Mouse (Mus musculus) left cerebral cortex, adult 8-10 months (tissue): ENCODE data around the gene Fchsd2. TPM values are rescaled to one million over a fixed set of nuclear protein-coding genes. Genes with fewer than 3 reads are reported as not detected.

Experiments used
- DNase-seq, 2 experiments: peaks; one replicate each; pipeline ENCODE4 v3.0.0; 2022; ENCODE audit warnings: low spot score in 2 of 2
- total RNA-seq, 4 experiments: library from RNA; stranded (reverse); gene quantifications; 2 replicates each; pipeline ENCODE4 v1.2.4; 2022

The Fchsd2 gene
- total RNA-seq, 4 experiments from 2014 or later: 44.1 to 47.7 (median 46.5) TPM

DNA sequence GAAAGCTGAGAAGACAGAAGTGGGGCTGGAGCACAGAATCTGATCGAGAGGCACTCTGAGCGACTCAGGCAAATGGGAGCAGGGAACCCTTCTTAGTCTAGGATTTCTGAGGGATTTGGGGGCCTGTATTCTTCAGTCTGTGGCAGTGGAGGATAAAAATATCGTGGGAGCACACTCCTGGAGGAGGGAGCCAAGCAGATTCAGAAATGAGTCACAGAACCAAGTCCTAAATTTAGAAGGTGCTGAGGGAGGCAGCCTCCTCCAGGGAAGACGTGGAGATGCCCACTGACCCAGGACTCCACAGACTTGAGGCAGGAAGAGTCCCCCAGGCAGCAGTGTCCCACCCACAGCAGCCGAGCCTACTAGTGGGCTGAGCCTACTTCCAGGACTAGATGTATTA is 221.7 kb downstream of the Fchsd2 start:
- peak in 1 of 2 experiments; percentile 86 for DNase-seq

DNA sequence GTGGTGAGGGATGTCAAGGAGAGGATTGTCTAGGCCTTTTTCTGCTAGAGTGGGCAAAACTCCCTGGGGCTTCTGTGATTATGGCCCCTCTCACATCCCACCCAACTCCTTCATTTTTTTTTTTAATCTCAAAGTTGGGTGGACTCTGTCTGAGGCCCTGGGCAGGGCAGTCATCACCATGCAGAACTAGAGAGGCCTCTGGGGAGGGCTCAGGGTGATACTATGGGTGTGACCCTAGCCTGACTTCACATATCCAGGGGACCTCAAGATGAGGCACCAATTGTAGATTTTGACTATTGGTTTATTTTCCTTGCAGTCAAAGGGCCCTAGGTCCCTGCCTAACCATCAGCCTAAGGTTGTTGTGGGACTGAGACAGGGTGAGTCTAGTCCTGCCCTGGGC is 223.0 kb downstream of the Fchsd2 start:
- no peak for DNase-seq

DNA sequence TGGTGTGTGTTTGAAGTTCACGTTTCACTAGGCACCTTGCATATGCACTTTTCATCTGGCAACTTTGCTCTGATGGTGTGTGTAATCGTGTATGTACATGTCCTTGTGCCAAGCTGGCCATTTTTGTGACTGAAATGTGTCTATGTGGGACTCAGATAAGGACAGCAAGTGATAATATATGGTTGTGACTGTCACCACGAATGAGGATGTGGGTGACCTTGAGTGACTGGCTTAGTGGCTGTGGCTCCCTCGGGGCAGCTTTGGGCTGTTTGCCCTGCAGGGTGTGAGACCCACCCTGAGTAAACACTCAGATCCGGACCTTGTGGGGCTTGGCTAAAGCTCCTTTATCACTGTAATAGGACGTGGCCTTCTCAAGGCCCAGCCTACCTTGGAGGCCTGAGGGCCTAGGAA is 223.9 kb downstream of the Fchsd2 start:
- DNase-seq: no peak

DNA sequence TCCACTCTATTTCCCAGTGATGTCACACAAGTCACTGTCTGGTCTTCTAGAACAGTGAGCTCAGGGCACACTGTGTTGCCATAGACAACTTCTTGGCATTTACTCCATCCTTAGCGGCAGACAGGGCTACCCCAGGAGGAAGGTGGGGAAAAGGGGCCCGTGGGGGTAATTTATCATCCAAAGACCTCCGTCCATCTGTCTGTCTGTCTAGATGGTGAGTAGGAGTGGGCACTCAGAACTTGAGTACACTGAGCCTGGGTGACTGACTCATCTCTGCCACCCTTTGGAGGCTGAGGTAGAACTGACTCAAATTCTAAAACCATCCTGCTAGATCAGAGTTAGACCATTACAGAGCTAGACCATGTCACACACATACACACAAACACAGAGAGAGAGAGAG is 224.4 kb downstream of the Fchsd2 start, which contains the start of gene Stard10:
Stard10 (plus strand) TSS at position 73 of the 400 bp plus-strand sequence.
- DNase-seq: no peak

DNA sequence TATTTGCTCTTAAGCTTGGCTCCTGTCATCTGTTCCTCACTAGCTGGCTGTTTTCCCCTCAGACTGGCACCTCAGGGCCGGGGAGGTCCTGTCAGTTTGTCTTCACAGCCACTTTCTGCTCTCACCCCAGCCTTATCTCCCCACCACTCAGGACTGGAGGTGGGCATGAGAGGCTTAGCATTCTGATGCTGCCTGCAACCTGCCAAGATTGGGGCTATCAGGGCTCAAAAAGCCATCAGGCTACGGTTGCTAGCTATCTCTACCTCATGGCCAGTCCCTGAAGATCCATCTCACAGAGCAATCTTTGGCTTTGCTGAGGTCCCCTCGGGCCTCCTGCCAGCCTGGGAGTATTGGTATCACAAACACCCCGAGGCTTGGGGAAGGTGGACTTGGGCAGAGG is 226.2 kb downstream of the Fchsd2 start:
- no peak for DNase-seq

DNA sequence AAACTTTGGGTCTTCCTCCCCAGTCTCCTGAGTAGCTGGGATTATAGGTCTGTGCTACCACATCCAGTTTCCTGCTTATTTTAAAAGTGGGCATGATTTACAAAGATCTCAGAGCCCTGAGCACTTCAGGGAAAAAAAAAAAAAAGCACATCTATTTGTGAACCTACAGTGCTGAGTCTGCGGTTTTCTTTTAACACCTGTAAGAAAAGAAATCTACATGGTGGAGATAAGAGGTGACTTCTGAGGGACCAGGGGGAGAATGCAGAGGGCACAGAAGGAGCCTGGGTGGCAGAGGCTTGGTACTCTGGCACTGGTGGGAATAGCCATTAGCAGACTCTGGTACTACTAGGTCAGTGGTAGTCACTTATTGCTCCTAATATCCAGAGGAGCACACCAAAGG is 227.1 kb downstream of the Fchsd2 start:
- DNase-seq: no peak

DNA sequence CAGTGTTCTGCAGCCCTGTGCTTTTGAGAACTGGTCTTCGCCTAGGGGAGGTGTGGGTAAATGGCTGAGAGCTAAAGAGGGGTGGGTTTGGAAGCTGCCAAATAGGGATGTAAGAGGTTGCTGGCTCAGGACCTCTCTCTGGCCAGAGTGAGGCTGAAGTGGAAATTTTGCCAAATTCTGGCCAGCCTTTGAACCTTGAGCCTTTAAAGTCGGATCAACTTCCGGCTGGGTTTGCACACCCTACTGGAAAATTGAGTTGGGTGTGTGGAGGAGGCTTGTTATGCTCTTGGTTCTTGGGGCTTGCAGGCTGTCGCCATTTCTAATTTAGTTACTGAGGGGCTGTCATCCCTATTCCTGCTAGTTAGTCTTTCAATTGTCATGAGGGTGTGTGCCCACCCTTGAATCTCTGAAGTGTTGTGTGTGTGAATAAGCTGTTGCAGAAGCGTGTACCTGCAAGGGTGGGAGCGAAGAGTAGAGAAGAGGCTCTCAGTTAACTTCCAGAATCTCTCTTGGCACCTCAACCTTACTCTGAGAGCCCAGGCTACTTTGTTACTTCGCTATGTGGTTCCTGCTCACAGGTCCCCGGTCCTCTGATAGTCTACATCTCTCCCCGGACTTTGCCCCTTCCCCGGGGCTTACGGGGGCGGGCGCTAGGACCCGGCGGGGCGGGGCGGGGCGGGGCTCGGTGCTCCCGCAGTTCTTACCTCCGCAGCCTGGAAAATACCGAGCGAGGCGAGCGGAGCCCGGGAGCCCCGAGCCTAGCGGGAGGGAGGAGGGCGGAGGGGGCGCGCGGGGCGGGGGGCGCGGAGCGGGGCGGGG is 227.9 kb downstream of the Fchsd2 start:
- DNase-seq: no peak

DNA sequence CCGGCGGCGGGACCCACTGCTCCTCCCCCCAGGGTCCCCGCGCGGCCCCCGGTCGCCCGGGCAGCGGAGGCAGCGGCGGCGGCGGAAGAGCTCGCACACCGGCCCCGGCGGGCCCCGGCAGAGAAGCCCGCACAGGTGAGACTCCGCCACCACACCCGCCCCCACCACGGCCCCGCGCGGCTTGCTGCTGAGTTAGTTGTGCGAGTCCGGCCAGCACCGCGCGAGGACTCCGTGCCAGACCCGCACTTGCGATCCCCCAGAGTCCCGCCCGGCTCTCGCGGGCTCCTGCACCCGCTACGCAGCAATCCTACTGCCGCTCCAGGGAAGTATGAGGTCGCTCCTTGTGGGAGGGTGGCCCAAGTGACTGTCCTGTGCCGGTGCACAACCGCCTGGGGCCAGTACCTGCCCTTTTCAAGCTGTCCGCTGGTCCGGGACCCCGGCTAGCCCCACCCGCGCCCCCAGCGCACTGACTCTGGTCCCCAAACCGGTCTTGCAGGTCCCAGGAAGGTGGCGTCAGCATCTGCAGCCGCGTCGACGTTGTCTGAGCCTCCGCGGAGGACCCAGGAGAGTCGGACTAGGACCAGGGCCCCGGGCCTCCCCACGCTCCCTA is 228.7 kb downstream of the Fchsd2 start:
- DNase-seq: no peak

DNA sequence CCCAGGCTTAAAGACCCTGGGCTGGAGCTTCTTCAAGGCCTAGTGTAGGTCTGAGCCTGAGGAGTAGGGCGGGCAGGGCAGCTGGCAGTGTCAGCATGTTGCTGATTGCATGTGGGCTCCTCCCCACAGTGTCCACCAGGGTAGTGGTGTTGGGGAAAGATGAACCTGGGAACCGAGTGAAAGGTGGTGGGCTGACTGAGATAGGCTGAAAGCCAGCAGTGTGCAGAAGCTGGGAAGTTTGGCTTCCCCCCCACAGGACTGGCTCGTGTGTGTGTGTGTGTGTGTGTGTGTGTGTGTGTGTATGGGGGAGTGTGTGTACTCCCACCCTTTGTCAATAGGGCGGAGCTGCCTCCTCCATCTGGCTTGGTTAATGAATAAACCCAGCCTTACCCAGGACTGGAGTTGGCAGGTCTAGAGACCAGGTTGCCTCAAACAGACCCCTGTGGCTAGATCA is 230.5 kb downstream of the Fchsd2 start:
- DNase-seq: no peak

DNA sequence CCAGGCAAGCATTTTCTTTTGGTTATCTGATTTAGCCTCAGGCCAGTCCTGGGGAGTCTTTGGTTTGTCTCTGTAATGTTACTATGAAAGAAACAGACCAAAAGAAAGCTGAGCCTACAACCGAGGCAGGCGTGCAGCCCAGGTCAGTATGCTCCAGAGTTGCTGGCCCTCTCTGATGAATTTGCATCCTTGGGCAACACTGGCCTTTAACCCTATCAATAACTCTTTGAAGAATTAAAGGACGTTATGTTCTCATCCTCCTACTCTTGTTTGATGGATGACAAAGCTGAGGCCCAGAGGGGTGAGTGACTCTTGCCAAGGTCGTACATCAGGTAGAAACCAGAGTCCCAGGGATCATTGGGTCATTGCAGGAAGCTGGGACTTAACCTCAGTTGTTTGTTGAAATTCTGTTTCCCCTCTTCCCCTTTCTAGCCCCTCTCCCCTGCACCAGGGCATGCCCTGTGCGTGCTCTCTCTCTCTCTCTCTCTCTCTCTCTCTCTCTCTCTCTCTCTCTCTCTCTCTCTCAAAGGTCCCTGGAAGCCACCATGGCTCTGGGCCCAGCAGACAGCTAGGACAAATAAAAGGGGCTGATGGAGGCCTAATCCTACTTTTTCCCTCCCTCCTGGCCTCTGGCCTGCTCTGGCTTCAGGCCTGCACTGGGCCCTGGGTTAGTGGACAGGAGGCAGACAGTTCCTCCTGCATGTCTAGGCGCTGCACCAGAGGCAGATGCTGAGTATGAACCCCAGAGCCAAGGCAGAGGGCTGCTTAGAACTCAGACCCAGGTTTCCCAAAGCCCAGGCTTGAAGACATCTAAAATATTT is 231.7 kb downstream of the Fchsd2 start:
- no peak for DNase-seq

DNA sequence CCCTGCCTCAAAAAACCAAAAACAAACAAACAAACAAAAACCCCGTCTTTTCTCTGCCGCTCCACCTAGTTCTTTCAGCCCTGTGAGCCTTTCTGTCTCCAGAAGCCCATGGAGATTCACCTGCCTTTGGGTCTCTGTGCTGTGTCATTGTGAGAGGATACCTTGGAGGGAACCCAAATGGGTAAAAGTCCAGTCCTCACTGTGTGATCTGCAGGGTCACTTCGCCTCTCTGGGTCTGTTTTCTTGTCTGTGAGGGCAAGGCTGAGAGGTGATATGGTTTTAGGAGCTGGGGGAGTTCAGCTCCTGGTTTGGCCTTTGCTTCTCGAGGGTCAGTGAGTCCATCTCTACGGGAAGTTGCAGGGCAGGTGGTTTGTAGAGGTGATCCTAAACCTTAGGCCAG is 233.3 kb downstream of the Fchsd2 start:
- no peak for DNase-seq

DNA sequence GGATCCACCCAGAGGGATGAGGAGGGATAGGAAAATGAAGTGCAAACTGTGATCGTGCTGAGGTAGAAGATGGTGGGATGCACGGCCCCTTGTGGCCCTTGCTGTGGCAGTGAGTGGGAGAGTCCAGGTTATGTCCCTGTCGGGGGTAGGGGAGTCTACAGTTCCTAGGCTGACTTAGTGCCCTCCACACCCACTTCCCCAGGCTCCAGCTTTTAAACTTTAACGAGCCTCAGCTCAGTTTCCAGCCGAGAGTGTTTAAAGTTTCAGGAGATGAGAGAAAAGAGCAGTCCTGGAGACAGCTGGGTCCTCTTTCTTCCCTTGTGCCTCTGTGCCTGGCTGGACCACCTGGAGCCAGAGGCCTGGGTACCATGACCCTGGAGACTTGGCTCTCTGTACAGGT is 234.6 kb downstream of the Fchsd2 start:
- DNase-seq: no peak

DNA sequence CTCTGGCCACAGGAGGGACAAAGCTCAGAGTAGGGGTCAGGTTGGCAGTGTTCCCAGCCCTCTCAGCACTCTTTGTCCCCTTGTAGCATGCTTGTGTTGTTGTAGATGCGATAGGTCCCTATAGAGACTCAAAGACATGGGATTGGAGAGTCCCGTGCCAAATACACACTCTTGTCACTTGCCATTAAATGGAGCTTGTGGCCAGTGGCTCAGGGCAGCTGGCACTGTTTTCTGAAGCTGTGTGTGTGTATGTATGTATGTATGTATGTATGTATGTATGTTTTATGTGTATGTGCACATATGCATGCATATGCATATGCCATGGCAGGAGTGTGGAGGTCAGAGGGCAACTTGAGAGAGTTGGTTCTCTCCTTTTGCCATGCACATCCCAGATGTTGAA is 235.1 kb downstream of the Fchsd2 start:
- no peak for DNase-seq

DNA sequence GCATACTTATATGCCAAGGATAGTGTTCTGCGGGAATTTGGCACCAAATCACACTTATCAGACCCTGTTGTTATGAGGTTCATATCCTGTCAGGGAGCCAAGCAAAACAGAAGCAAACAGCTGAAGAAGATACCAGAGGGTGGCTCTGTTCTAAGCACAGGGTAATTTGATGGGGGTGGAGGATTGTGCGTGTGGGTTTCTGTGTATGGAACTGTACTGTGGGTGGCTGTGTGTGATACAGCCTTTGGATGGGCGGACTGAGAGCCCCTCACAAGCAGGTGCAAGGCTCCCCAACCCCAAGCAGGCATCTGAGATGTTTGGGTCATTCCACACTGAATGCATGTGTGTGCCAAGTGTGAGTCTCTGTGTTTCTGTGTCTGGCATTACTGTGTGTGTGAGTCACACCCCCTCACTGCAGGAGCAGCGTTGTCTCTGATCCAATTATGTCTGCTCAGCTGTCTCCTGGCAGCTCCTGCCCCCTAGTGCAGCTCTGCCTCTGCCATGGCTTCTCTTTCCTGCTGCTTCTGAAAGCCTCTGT is 236.0 kb downstream of the Fchsd2 start:
- DNase-seq: peak; percentile 49 to 85

DNA sequence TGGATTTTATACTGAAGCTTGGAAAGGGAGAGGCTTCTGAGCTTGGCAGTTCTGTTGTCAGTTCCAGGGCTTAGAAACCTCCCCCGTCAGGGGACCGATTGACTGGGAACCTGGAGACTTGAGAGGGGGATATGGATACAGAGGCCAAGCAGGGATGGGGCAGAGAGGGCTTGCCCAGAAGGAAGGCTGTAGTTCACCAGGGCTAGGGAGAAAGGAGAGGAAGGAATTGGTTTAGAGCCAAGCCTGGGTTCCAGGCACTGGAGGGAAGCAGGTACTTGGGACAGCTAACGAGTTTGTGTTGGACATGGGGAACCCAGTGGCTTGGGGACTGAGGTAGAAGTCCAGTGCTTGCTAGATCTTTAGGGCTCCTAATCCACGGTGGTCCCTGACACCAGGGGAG is 236.9 kb downstream of the Fchsd2 start:
- no peak for DNase-seq

DNA sequence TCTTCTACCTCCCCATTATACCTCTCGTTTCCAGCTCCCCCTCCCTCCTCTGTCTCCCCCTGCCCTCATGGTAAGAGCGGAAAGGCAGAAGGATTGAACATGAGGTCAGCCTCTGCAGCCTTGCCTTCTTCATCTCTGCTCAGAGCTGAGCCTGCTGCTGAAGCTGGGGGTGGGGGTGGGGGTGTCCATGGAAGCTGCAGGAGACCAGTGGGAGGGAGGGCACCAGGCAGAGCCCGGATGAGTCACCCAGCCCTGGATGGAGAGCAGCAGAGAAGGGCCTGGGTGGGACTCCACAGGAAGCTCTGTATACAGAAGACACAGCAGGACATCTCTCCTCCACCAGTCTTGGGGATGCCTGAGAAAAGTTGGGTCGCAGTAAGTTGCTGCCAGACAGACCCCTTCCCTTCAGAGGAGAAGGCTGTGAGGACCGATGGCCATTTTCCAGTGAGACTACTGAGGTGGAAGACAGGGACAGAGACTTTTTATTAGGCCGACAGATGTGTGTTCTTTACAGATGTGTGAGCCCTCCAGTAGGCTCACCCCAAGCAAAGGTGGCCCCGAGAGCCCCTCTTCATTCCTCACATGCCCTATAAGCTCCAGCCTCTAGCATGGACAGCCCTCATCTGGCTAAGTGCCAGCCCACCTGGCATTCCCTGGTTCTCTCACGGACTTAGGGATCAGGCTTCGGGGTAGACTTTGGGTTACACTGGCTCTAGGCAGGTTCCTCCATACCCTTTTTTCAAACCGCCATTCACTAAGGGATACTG is 237.6 kb downstream of the Fchsd2 start:
- DNase-seq: no peak

DNA sequence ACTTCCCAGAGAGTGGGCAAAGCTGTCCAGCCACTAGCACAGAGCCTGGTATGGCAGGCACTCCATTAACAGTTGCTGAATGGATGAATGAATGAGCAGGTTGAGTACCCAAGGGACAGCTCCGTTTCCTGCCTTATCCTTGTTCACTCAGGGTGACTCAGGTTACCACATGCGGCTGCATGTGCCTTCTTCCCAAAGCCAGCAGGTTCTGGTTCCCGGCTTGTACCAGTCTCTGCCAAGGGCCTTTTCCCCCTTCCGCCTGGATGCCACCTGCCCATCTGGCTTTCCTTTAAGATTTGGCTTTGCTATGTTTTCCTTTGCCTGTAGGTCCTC is 238.1 kb downstream of the Fchsd2 start:
- DNase-seq: no peak

DNA sequence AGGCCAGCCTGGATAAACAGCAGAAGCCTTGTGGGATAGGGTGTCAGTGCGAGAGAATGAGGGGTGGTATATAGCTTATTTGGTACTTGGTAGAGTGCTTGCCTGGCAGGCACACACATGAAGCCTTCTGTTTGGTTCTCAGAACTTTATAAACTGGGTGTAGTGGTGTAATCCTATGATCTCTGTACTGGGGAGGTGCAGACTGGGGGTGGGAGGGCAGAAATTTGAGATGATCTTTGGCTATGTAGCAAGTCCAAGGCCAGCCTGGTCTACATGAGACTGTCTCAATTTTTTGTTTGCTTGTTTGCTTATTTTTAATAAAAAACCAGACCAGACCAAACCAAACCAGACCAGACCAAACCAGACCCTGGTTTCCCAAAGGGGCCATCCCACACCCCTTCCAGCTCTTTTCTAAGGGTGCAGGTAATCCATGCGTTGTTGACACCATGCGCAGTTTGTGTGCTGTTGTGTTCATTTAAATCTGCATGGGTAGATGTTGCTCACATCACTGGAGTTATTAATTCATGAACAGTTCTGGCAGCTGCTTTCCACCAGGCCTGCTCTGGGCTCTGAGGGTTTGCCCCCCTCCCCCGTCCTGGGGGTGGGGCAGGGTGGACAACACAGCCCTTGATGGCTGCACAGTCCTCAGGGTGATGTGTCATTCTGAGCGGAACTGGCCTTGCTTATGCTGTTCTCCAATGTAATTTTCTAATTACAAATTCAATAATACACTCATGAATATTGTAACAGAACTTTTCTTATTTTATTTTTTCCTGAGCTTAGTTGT is 239.6 kb downstream of the Fchsd2 start:
- DNase-seq: no peak
